Mouse (Mus musculus): ENCODE measurements around the gene Itga1.

The Itga1 gene

DNA sequence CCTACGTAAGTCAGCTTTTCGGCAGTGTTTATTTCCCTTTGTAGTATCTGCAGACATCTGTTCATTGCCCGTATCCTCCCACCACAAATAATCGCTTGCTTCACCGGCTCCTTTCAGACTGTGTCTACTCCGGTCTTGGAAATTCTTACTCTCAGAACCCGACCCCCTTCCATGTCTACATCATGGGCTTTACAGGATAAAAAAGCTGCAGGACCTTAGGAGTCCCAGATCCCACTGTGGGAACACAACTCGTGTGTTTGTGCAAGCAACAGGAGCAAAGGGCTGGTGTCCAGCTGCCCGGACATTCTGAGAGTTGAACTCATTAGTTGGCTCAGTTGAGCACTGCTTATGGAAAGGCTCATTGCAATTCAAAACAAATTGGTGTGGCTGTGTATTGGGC is 47.0 kb downstream of the Itga1 start:
- H3K36me3 ChIP-seq (ENCODE audit: control insufficient read depth, insufficient read depth, low read length, poor library complexity, severe bottlenecking) = no peaks in the 10 kb centered on the region
- no peaks in the 10 kb centered on the region for H3K27me3 ChIP-seq (ENCODE audit: control insufficient read depth, insufficient read depth, low read length, poor library complexity, severe bottlenecking)
- DNase-seq (ENCODE audit: low read depth, low spot score) = no peak

DNA sequence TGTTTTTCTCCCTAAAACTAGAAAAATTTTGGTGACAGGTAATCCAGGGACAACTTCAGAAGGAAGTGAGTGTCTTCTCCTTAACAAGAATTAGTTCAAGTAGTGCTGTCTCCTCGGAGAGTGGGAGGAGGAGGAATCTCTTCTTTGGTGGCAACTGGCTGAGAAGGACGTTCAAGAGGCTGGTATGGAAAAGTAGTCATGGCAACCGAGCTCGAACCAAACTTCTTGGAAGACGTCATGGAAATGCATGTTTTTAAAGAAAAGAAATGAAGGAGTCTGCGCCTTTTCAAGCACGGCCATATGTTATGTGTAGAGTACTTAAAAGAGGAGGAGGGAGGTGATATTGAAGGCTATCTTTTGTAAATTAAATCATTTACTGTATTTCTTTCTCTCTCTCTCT is 49.2 kb downstream of the Itga1 start:
- no peak for DNase-seq (ENCODE audit: low read depth, low spot score)
- Histone ChIP-seq H3K27me3 (ENCODE audit: control insufficient read depth, insufficient read depth, low read length, poor library complexity, severe bottlenecking) (no peaks in the 10 kb centered on the region), H3K36me3 (ENCODE audit: control insufficient read depth, insufficient read depth, low read length, poor library complexity, severe bottlenecking) (no peaks in the 10 kb centered on the region)

DNA sequence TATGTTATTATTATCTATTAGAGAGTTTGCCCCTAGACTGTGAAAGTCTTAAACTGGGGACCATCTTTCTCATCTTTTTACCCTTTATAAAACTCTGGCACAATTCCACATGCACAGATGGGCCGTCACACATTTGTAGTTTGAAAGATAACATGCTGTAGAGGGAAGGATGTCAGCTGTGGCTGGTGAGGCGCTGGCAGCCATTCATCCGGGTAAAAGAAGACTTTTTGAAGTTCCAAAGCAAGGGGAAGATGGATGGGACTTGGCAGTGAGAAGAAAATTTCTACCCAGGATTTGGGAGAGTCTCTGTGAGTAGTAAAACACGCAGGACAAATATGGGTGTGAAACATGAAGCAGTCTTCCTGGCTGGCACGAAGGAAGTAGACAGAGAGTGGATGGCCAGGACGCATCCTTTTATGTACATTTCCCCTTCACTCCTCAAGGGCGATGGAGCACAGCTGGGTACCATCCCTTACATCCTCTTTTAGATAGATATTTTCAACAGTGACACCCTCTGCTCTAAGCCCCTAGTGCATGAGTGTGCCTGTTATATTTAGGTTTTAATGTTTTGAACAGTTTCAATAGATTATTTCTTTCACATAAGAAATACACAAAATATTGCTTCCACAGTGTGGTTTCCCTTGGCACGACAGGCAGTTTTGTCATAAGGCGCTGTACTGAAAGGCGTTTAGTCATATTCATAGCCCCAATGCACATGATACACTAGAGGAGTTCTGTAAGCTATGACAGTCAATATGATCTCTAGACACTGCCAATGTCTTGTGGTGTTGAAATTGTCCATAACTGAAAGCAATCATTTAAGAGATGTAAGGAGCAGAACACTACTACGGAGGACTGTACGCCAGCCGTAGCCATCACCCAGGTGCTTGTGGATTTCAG is 50.9 kb downstream of the Itga1 start:
- no peak for DNase-seq (ENCODE audit: low read depth, low spot score)
- Histone ChIP-seq H3K36me3 (ENCODE audit: control insufficient read depth, insufficient read depth, low read length, poor library complexity, severe bottlenecking) (no peaks in the 10 kb centered on the region), H3K27me3 (ENCODE audit: control insufficient read depth, insufficient read depth, low read length, poor library complexity, severe bottlenecking) (no peaks in the 10 kb centered on the region)

DNA sequence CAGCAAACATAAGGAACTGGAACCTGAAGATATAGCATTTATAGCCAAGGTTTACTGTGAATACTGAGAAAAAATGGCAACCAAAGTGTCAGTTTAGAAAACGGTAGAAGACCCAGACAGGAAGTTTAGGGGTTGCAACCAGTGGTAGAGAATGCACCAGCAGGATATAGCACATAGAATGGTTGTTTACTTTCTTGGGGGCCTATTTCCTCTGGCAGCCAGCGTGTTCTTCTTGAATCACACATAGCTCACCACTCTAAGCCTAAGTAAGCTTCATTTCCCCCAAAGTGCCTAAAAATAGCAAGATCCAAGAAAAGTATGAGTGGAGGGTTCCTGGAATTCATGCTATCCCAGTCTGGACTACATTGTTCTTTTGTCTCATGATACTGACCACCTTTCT is 59.1 kb downstream of the Itga1 start:
- Histone ChIP-seq H3K27me3 (ENCODE audit: control insufficient read depth, insufficient read depth, low read length, poor library complexity, severe bottlenecking) (no peaks in the 10 kb centered on the region), H3K36me3 (ENCODE audit: control insufficient read depth, insufficient read depth, low read length, poor library complexity, severe bottlenecking) (no peaks in the 10 kb centered on the region)
- no peak for DNase-seq (ENCODE audit: low read depth, low spot score)

DNA sequence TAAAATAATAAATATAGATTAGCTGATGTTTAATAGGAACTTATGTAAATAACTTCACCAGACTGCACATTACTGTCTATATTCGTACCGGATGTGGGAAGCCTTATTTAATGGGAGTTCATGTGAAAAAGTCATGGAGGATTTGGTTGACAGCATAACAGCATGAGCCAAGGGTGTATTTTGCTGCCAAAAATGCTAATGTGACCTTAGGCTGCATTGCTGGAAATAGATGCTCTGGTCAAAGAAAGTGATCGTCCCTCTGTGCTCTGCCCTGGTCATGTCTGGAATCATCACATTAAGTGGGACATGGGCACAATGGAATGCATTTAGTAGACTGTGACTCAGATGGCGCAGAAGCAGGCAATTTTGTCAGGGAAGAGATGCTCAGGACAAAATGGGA is 64.5 kb downstream of the Itga1 start:
- no peak for DNase-seq (ENCODE audit: low read depth, low spot score)
- no peaks in the 10 kb centered on the region for H3K36me3 ChIP-seq (ENCODE audit: control insufficient read depth, insufficient read depth, low read length, poor library complexity, severe bottlenecking)
- no peaks in the 10 kb centered on the region for H3K27me3 ChIP-seq (ENCODE audit: control insufficient read depth, insufficient read depth, low read length, poor library complexity, severe bottlenecking)

DNA sequence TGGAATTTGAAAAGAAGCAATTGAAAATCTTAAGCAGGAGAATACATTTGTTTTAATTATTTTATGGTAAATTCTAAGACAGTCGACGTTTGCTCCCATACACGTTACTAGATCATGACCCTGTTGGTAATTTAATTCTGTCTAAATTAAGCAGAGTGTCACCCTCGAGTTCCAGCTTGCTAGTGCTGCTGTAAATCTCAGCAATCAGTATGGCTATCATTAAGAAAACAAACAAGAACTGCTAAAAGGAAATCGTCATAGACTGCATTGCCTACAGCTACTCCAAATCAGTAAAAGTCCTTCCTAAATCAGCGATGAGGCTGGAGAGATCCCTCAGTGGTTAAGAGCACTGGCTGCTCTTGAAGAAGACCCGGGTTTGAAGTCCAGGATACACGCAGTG is 66.4 kb downstream of the Itga1 start:
- DNase-seq (ENCODE audit: low read depth, low spot score) = no peak
- Histone ChIP-seq H3K27me3 (ENCODE audit: control insufficient read depth, insufficient read depth, low read length, poor library complexity, severe bottlenecking) (no peaks in the 10 kb centered on the region), H3K36me3 (ENCODE audit: control insufficient read depth, insufficient read depth, low read length, poor library complexity, severe bottlenecking) (no peaks in the 10 kb centered on the region)

DNA sequence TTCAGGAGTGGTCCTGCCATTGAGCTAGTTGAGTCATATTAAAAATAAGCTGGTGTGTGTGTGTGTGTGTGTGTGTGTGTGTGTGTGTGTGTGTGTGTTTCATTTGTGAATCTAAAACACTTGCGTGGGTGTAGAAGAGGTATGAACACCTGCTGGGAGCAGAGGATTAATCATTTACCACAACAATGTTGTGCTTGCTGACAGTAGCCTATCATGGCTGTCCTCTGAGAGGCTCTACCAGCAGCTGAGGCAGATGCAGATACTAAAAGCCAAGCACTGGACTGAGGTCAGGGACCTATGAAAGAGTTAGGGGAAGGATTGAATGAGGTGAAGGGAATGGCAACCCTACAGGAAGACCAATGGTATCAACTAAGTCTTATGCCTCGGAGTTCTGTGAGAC is 68.6 kb downstream of the Itga1 start:
- Histone ChIP-seq H3K27me3 (ENCODE audit: control insufficient read depth, insufficient read depth, low read length, poor library complexity, severe bottlenecking) (no peaks in the 10 kb centered on the region), H3K36me3 (ENCODE audit: control insufficient read depth, insufficient read depth, low read length, poor library complexity, severe bottlenecking) (no peaks in the 10 kb centered on the region)
- DNase-seq (ENCODE audit: low read depth, low spot score) = no peak

DNA sequence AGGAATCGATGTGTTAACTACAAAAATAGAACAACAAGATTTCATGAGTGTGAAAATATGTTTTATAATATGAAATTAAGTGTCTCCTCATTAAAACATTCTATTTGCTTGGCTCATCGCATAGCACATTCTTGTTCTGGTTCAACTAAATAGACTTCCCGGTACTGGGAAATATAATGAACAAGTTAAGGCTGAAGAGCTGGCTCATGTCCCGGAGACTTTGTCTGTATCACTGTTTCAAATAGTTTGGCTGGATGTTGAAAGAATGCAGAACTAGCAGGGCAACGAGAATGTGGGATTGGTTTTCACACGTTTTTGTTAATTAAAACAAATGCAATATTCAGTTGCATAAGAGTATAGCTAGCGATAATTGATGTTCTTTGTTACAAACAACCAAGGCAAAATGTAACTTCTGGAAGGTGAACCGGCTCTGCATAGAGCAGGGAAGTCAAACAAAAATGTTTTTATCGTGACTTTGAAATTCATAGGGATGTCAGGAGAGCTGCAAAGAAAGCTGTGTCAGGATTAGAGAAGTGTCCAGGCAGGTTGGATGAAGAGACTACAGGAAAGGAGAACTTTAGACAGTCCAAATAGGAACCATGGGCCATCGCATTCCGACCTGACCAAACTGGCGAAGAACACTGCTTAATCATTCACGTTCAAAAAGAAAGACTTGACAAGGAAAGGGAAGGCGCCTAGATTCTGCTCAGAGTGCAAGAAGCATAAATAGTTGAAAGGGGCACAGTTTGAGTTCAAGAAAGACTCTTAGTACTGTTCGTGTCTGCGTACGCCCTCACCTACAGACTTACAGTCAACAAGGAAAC is 70.4 kb downstream of the Itga1 start:
- no peak for DNase-seq (ENCODE audit: low read depth, low spot score)
- Histone ChIP-seq H3K27me3 (ENCODE audit: control insufficient read depth, insufficient read depth, low read length, poor library complexity, severe bottlenecking) (no peaks in the 10 kb centered on the region), H3K36me3 (ENCODE audit: control insufficient read depth, insufficient read depth, low read length, poor library complexity, severe bottlenecking) (no peaks in the 10 kb centered on the region)

DNA sequence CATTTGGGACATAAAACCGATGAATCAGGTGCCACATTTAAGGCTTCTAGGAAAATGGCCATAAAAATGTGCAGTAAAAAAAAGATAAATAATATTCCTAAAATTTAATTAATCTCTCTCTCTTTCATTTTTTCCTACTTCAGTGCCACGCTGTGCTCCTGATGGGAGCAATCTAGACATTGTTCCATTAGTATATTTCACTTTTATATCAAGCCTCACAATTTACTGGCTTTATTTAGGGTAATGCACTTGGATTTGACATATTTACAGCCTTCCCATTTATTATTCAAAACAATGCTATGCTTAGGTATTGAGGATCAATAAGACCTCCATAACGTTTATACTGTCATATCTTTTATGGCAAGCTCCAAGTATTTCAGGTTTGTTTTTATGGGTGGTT is 76.4 kb downstream of the Itga1 start:
- no peaks in the 10 kb centered on the region for H3K36me3 ChIP-seq (ENCODE audit: control insufficient read depth, insufficient read depth, low read length, poor library complexity, severe bottlenecking)
- no peak for DNase-seq (ENCODE audit: low read depth, low spot score)
- no peaks in the 10 kb centered on the region for H3K27me3 ChIP-seq (ENCODE audit: control insufficient read depth, insufficient read depth, low read length, poor library complexity, severe bottlenecking)

DNA sequence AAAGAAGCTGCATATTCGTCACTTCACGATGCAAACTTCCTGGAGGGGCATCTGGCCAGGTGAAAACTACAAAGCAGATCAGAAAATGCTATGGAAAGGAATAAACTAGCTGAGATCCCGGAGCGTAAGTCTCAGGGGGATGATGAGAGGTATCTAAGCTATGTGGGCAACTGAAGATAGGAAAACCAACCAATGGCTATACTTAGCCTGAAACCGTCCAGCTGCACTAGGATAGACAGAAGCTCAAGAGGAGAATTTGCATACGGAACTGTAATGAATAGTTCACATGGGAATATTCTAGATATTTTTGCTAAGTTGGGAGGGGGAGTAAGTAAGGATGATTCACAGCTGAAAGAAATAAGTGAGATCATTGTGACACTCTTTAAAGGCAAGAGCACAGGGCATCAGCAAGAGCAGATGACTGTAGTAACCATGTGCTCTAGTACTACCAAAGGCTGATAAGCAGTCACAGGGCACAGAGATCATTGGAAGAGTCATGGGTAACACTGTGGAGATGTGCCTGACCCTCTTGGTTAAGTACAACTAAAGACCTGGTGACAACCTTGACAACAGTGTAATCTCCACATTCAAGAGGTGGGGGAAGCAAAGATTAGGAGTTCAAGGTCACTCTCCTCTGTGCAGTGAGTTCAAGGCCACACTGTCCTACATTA is 79.5 kb downstream of the Itga1 start:
- Histone ChIP-seq H3K27me3 (ENCODE audit: control insufficient read depth, insufficient read depth, low read length, poor library complexity, severe bottlenecking) (no peaks in the 10 kb centered on the region), H3K36me3 (ENCODE audit: control insufficient read depth, insufficient read depth, low read length, poor library complexity, severe bottlenecking) (no peaks in the 10 kb centered on the region)
- DNase-seq (ENCODE audit: low read depth, low spot score) = no peak

DNA sequence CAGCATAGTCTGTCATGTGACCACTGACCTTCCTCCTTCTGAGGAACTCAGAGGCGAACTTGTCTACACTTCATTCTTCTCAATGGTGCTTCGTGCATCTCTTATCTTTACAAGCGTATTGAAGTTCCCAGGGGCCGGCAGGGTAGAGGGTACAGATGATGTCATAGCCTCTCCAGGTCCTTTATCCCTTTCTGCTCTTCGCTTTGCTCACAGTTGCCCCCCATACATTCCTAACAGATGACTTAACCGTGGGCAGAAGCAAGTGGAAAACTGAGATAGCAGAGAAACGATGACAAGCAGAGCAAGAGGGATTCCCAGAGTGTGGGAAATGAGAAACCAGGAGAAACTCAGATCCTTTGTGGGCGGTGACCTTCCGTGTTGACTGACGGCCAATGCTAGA is 80.4 kb downstream of the Itga1 start:
- Histone ChIP-seq H3K27me3 (ENCODE audit: control insufficient read depth, insufficient read depth, low read length, poor library complexity, severe bottlenecking) (no peaks in the 10 kb centered on the region), H3K36me3 (ENCODE audit: control insufficient read depth, insufficient read depth, low read length, poor library complexity, severe bottlenecking) (no peaks in the 10 kb centered on the region)
- no peak for DNase-seq (ENCODE audit: low read depth, low spot score)

DNA sequence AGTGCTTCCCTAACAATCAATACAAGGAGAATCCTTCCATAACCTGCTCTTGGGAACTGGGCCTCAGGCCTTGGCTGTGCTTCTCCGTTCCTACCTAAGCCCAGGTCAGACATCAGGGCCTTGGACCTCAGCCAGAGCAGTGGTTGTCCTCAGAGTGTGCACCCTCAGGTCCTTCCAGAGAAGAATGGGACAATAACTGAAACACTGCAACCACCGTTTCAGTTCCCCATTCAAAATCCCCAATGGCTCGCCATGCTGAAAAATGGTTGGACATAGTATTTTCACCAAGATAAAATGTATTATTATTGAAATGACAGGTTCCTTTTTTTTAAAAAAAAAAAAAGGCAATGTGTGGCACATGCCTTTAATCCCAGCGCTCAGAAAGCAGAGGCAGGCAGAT is 81.0 kb downstream of the Itga1 start:
- DNase-seq (ENCODE audit: low read depth, low spot score) = peak; percentile 7
- no peaks in the 10 kb centered on the region for H3K27me3 ChIP-seq (ENCODE audit: control insufficient read depth, insufficient read depth, low read length, poor library complexity, severe bottlenecking)

DNA sequence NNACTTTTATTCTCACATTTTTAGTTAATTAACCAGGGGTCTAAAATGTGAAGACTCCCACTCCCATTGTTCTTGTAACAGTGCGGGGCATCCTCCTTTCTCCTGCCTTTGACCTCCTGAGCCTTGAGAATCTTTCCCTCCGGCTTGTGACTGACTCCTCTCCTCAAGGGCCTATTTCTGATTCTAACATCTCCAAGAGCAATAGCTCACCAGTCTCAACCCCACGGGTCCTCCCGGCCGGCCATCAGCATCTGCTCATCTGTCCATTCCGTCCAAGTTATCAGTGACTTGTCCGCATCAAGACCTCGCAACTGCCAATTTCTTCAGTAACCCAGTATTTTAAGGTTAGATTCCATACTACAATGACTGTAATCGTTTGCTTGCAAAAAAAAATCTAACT is 84.2 kb downstream of the Itga1 start:
- Histone ChIP-seq H3K36me3 (ENCODE audit: control insufficient read depth, insufficient read depth, low read length, poor library complexity, severe bottlenecking) (no peaks in the 10 kb centered on the region), H3K27me3 (ENCODE audit: control insufficient read depth, insufficient read depth, low read length, poor library complexity, severe bottlenecking) (no peaks in the 10 kb centered on the region)
- no peak for DNase-seq (ENCODE audit: low read depth, low spot score)

More for the DNA sequence above, 81.0 kb downstream of the Itga1 start:
- no peaks in the 10 kb centered on the region for H3K36me3 ChIP-seq (ENCODE audit: control insufficient read depth, insufficient read depth, low read length, poor library complexity, severe bottlenecking)

DNA sequence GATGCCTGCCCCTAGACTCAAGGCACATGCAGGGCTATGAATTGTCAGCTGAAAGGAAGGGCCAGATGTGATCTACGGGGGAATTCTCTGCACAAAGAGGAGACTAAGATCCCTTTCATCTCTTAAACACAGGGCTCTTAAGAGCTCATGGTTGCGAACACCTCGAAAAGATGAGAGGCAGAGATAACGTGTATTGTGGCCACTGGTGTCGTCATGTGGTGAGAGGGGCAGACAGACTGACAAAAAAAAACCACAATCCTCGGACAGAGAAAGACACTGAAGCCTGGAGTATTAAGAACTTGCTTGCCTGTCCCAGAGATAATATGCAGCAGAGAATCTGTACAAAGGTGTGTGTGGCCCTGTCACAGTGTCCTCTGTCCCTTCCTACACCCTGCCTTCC is 90.2 kb downstream of the Itga1 start:
- H3K27me3 ChIP-seq (ENCODE audit: control insufficient read depth, insufficient read depth, low read length, poor library complexity, severe bottlenecking) = no peaks in the 10 kb centered on the region
- no peaks in the 10 kb centered on the region for H3K36me3 ChIP-seq (ENCODE audit: control insufficient read depth, insufficient read depth, low read length, poor library complexity, severe bottlenecking)
- no peak for DNase-seq (ENCODE audit: low read depth, low spot score)

Measured in splenic B cell, adult 2 months (primary cell).